Mouse (Mus musculus): ENCODE measurements around the gene Gm49721.
"Not testable (repeated sequence)": the region's sequence is repeated elsewhere in the genome, so short reads cannot be mapped to it uniquely, and the experiment has no call there.

Gm49721 gene

DNA sequence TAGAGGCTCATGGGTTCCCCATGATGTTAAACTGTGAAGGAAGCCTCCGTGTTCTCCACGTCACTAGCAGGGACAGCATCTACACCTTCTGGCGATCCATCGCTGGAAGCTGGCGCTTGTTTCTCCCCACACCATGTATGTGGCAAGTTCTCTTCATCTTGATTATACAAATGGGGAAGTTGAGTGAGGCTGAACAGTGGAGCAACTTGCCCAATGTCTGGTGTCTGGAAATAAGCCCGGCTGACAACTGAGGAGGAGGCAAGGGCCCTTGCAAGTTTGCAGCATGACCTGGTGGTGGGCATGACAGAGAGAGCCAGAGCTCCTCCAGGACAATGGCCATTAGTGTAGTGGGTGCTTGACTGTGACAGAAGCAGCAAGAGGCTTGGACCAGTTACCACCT, 96.8 kb downstream of the Gm49721 start:
- not testable (repeated sequence) for DNase-seq (ENCODE audit: low read depth, low spot score)

DNA sequence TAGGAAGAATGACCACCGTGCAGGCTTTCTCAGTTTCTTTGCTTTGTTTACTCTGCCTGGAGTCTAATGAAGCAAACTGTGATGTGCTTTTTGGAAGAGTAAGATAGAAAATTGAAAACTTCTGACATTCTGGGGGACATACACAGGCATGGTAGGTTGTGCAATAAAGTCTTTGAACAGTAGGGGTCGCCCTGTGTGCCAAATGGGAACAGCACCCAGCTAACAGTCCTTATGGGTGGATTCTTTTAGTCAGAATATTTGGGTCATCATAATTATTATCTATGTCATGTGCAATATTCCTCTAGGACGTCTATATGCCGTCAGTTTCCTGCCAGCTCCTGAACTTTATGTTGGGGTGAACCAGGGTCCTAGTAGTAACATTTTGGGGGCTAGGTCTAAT, 100.9 kb downstream of the Gm49721 start:
- DNase-seq (ENCODE audit: low read depth, low spot score): not testable (repeated sequence)

DNA sequence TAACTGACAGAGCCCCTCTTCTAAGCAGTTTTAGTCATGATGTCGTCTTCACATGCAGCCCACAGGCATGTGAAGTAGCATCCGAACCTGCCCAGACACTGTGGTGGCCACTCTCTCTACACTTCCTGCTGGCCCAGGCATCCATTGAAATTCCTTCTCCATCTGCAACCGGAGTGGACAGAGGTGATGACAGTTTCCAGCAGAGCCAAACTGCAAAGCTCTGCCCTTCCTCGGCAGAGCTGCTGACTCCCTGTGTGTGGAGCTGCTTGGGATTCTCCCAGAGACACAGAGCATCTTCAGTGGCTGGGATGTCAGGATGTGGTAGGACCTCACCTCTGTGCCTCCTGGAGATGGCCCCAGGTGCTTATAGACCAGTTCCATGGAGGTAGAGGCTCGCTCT, 105.8 kb downstream of the Gm49721 start:
- DNase-seq (ENCODE audit: low read depth, low spot score): not testable (repeated sequence)

DNA sequence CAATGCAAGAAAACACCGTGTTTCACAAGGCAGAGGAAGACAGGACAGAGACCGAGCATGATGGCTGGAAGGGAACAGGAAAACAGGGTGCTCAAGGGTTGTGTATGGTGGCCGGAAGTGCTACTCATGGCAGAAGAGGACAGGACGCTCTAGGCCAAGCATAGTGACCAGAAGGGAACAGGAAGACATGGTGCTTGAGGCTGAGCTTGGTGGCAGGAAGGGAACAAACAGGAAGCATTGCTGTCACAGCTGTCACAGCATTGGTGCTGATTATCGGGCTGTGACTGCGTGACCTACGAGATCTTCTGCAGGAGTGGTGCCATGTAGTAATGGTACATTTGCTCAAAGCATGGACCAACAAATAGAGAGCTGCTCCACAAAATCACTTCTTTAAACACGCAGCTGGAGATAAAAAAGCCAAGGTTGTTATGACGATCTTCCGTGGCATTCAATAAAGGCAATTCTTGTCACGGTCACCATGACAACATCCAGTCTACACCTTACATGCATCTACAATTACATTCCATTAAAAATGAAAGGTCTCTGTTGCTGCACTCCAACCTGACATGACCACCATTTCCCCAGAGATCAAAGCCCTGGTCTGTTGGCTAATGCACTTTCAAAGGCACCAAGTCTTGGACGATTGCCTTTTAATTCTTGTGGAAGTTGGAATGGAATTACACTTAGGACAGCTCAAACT, 106.9 kb downstream of the Gm49721 start:
- not testable (repeated sequence) for DNase-seq (ENCODE audit: low read depth, low spot score)

DNA sequence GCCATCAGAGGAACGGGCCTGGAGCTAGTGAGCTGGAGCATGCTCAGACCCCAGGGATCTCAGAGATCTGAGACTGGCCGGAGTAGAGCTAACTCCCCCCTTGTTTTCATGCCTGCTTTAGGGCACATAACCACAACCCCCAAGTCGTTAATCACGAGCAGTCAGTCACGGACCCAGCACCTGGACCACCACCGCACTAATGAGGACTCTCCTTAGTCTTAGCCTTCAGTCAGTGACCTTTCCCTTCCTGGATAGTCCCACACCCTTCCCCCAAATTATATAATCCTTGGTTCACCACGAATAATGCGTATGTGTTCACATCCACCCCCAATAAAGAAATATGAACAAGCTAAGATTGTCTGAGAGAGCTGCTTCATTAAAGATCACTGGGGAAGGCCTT, 108.1 kb downstream of the Gm49721 start:
- DNase-seq (ENCODE audit: low read depth, low spot score): not testable (repeated sequence)

All from brain, adult 2 months (tissue).